Mouse (Mus musculus): Measurements from ENCODE around the gene Crebl2.

DNA sequence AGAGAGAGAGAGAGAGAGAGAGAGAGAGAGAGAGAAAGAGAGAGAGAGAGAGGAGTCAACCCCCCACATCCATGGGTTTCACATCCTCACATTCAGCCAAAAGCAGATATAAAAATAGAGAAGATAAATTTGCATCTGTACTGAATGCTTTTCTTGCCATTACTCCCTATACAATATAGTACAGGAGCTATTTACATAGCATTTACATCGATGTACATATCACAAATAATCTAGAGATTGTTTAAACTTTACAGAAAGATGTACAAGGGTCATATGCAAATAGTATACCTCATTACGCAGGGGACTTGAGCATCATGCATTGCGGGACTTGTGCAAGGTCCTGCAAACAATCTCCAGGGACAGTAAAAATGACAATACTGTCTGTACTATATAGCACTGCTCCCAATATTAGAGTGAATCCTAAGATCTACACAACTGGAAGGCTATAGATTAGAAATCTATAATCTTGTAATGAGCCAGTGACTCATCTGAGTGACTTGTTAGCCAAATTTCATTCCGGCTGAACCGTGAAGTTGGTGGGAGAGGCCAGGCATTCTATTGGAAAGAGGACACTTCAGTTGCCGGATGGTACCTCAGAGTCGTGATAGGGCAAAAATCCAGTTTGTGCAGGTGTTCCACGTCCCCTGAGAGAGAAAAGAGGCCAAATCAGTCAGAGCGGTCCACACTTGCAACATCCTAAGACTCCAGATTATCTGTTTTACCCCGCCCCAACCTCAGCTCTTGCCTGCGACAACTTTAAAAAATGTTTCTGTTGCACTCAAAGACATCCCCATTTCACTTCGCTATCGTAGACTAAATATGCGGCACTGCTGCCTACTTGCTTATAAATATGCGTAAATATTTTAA, 66.8 kb downstream of the Crebl2 start:
- TF ChIP-seq CTCF (IDR thresholded peaks at IDR 0.05; ENCODE audit: low read depth) = no peak
- TF ChIP-seq EP300 (IDR thresholded peaks at IDR 0.05; ENCODE audit: low read depth) = no peak
